Mouse (Mus musculus): ENCODE measurements around the gene Clrn2. TPM values are rescaled to one million over a fixed set of nuclear protein-coding genes. Genes with fewer than 3 reads are reported as not detected.

The Clrn2 gene
- polyA plus RNA-seq, 1 experiment from 2014 or later = not detected

DNA sequence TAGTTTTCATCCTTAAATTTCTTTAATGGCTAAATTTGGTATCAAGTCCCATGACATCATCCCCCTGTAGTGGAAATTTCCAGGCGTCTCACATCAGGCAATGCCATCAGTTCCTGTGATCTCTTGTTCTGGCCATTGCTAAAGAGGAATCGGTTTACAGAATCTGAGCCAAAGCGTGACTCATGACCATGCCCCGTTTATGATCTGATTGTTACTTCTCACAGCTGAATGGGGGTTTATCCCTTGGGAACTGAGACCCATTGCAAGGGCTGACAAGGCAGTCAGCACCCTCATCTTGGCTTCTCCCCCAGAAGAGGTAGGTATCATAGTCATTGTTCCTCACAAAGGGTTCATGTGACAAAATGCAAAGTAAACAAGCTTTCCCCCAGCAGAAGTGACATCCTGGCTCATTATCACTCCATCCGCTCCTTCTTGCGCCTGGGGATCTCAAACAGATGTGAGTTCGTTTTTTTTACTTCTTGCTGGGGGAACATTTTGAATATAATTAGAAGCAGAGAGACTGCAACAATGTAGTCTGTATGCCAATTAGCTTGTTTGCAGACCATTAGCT is 19.4 kb downstream of the Clrn2 start:
- no peak overlapping the region for H3K9ac ChIP-seq
- H3K36me3 ChIP-seq (replicated peaks) = no peaks in the 10 kb centered on the region
- H3K4me1 ChIP-seq (replicated peaks) = no peaks in the 10 kb centered on the region
- H3K4me2 ChIP-seq = no peak overlapping the region
- H3K9me3 ChIP-seq (replicated peaks) = no peaks in the 10 kb centered on the region
- ATAC-seq (ENCODE audit: insufficient read depth) = no peak
- no peak overlapping the region for H3K4me3 ChIP-seq (replicated peaks)
- H3K27ac ChIP-seq (replicated peaks) = no peak overlapping the region
- no peaks in the 10 kb centered on the region; the same call in 1 of the 2 replicates for H3K27me3 ChIP-seq
- WGBS (ENCODE audit: insufficient replicate concordance) = 25% methylated on average over 7 of the region's 7 CpGs

DNA sequence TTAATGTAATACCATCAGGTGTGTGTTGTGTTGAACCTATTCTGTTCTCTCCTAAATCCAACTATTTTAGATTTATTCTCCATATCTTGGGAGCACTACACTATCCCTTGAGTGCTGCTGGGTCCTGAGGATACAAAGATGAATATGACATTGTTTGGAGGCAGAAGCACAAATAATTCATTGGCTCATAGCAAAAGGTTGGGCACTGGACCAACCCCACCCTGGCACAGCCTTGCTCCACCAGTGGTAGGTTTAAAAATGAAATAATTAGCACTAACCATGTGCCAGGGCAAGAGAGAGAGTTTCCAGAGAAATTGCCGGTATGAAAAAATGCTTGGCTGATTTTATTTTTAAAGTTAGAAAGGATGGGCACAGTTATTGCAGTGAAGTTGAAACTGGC is 20.0 kb downstream of the Clrn2 start:
- no peak for ATAC-seq (ENCODE audit: insufficient read depth)
- H3K9ac ChIP-seq = no peak overlapping the region
- no peak overlapping the region for H3K27ac ChIP-seq (replicated peaks)
- no peaks in the 10 kb centered on the region; the same call in 1 of the 2 replicates for H3K27me3 ChIP-seq
- H3K4me2 ChIP-seq = no peak overlapping the region
- H3K36me3 ChIP-seq (replicated peaks) = no peaks in the 10 kb centered on the region
- no peak overlapping the region for H3K4me3 ChIP-seq (replicated peaks)
- WGBS (ENCODE audit: insufficient replicate concordance) = 65% methylated on average over 1 of the region's 1 CpGs
- no peaks in the 10 kb centered on the region for H3K4me1 ChIP-seq (replicated peaks)
- H3K9me3 ChIP-seq (replicated peaks) = no peaks in the 10 kb centered on the region

GRCm38 (mm10) chr5:45474215-45474614 is 20.7 kb downstream of the Clrn2 start:
- no peak for ATAC-seq (ENCODE audit: insufficient read depth)
- Histone ChIP-seq H3K4me1 (replicated peaks) (no peaks in the 10 kb centered on the region), H3K4me2 (no peak overlapping the region), H3K27ac (replicated peaks) (no peak overlapping the region), H3K9ac (no peak overlapping the region), H3K36me3 (replicated peaks) (no peaks in the 10 kb centered on the region), H3K4me3 (replicated peaks) (no peak overlapping the region), H3K27me3 (no peaks in the 10 kb centered on the region; the same call in 1 of the 2 replicates), H3K9me3 (replicated peaks) (no peaks in the 10 kb centered on the region)
- 25% methylated on average over 6 of the region's 6 CpGs for WGBS (ENCODE audit: insufficient replicate concordance)

GRCm38 (mm10) chr5:45474758-45475157 is 21.2 kb downstream of the Clrn2 start:
- no peaks in the 10 kb centered on the region for H3K36me3 ChIP-seq (replicated peaks)
- no peak overlapping the region for H3K9ac ChIP-seq
- no peak for ATAC-seq (ENCODE audit: insufficient read depth)
- H3K4me3 ChIP-seq (replicated peaks) = no peak overlapping the region
- 46% methylated on average over 4 of the region's 4 CpGs for WGBS (ENCODE audit: insufficient replicate concordance)
- no peak overlapping the region for H3K27ac ChIP-seq (replicated peaks)
- H3K27me3 ChIP-seq = no peaks in the 10 kb centered on the region; the same call in 1 of the 2 replicates
- H3K4me1 ChIP-seq (replicated peaks) = no peaks in the 10 kb centered on the region
- H3K9me3 ChIP-seq (replicated peaks) = no peaks in the 10 kb centered on the region
- no peak overlapping the region for H3K4me2 ChIP-seq

DNA sequence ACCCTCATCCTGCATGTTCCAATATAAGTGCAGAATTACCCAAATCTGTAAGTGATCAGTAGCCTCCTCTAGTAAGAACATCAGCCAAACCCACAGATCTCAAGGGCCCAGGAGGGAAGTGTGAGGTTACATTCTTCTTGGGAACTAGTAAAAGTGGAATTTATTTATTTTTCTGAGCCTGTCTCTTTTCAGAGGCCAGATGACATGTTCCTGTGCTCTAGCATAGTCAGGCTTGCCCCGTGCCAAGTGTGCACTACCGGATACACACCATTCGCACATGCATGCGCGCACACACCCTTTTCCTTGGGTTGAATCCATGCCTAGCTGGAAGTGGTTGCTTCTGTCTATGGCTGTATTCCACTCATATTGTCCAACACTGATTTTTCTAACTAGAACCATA is 22.2 kb downstream of the Clrn2 start:
- Histone ChIP-seq H3K9me3 (replicated peaks) (no peaks in the 10 kb centered on the region), H3K9ac (no peak overlapping the region), H3K27me3 (no peaks in the 10 kb centered on the region; the same call in 1 of the 2 replicates), H3K4me3 (replicated peaks) (no peak overlapping the region), H3K4me2 (no peak overlapping the region), H3K27ac (replicated peaks) (no peak overlapping the region), H3K4me1 (replicated peaks) (no peaks in the 10 kb centered on the region), H3K36me3 (replicated peaks) (no peaks in the 10 kb centered on the region)
- 79% methylated on average over 5 of the region's 5 CpGs for WGBS (ENCODE audit: insufficient replicate concordance)
- no peak for ATAC-seq (ENCODE audit: insufficient read depth)

- Histone ChIP-seq H3K9me3 (replicated peaks) (no peaks in the 10 kb centered on the region), H3K27ac (replicated peaks) (no peak overlapping the region), H3K4me3 (replicated peaks) (no peak overlapping the region), H3K36me3 (replicated peaks) (no peaks in the 10 kb centered on the region), H3K4me1 (replicated peaks) (no peaks in the 10 kb centered on the region), H3K4me2 (no peak overlapping the region), H3K27me3 (no peaks in the 10 kb centered on the region; the same call in 1 of the 2 replicates), H3K9ac (no peak overlapping the region)
- ATAC-seq (ENCODE audit: insufficient read depth) = no peak
- WGBS (ENCODE audit: insufficient replicate concordance) = 65% methylated on average over 6 of the region's 6 CpGs
Measured at GRCm38 (mm10) chr5:45476288-45476687, 22.7 kb downstream of the Clrn2 start.

DNA sequence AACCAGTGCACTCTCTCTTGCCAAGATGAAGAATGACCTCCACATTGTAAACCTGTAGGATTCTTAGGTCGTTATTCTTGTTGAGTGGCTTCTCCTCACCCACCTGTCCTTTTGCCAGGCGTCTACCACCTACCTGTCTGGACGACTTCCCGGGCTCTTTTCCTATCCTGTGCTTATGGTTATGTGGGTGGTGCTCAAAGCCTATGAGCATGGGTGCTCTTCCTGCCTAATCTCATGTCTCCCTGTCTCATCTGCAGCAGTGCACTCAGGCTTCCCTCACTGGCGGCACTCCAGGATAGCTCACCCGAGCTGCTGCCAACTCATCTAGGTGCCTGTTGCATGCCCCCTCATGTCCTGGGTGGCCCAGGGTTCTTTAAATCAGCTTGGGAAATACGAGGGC is 24.1 kb downstream of the Clrn2 start:
- Histone ChIP-seq H3K4me1 (replicated peaks) (no peaks in the 10 kb centered on the region), H3K27ac (replicated peaks) (no peak overlapping the region), H3K4me3 (replicated peaks) (no peak overlapping the region), H3K9ac (no peak overlapping the region), H3K9me3 (replicated peaks) (no peaks in the 10 kb centered on the region), H3K4me2 (no peak overlapping the region), H3K36me3 (replicated peaks) (no peaks in the 10 kb centered on the region), H3K27me3 (no peaks in the 10 kb centered on the region)
- no peak for ATAC-seq (ENCODE audit: insufficient read depth)
- 61% methylated on average over 7 of the region's 7 CpGs for WGBS (ENCODE audit: insufficient replicate concordance)

DNA sequence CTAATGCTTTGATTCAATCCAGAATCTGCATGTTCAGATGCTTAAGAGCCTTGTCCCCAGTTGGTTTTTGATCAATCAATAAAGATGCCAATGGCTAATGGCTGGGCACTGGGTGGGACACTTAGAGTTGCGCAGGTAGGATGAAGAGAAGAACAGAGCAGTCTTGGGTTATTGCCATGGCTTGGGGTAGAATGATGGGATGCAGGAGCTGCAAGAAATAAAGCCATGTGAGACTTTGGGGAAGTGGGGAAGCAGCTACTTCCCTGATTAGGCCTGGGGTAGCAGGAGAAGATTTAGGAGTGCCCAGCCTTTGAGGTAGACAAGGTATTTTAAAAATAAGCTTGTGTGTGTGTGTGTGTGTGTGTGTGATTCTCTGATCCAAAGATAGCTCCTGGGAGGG is 26.5 kb downstream of the Clrn2 start:
- H3K36me3 ChIP-seq (replicated peaks) = no peaks in the 10 kb centered on the region
- no peak overlapping the region for H3K4me2 ChIP-seq
- H3K4me1 ChIP-seq (replicated peaks) = no peaks in the 10 kb centered on the region
- ATAC-seq (ENCODE audit: insufficient read depth) = no peak
- no peaks in the 10 kb centered on the region for H3K9me3 ChIP-seq (replicated peaks)
- no peak overlapping the region for H3K27ac ChIP-seq (replicated peaks)
- no peak overlapping the region for H3K9ac ChIP-seq
- no peak overlapping the region for H3K4me3 ChIP-seq (replicated peaks)
- 56% methylated on average over 1 of the region's 1 CpGs for WGBS (ENCODE audit: insufficient replicate concordance)
- H3K27me3 ChIP-seq = no peaks in the 10 kb centered on the region

GRCm38 (mm10) chr5:45481125-45481524 is 27.6 kb downstream of the Clrn2 start:
- H3K36me3 ChIP-seq (replicated peaks) = no peaks in the 10 kb centered on the region
- no peak overlapping the region for H3K27ac ChIP-seq (replicated peaks)
- no peak overlapping the region for H3K4me2 ChIP-seq
- no peak overlapping the region for H3K4me3 ChIP-seq (replicated peaks)
- H3K27me3 ChIP-seq = no peaks in the 10 kb centered on the region
- no peaks in the 10 kb centered on the region for H3K4me1 ChIP-seq (replicated peaks)
- ATAC-seq (ENCODE audit: insufficient read depth) = no peak
- 66% methylated on average over 2 of the region's 2 CpGs for WGBS (ENCODE audit: insufficient replicate concordance)
- no peaks in the 10 kb centered on the region for H3K9me3 ChIP-seq (replicated peaks)
- H3K9ac ChIP-seq = no peak overlapping the region

- 41% methylated on average over 3 of the region's 3 CpGs for WGBS (ENCODE audit: insufficient replicate concordance)
- no peak overlapping the region for H3K4me3 ChIP-seq (replicated peaks)
- H3K9me3 ChIP-seq (replicated peaks) = no peaks in the 10 kb centered on the region
- H3K27ac ChIP-seq (replicated peaks) = no peak overlapping the region
- ATAC-seq (ENCODE audit: insufficient read depth) = no peak
- no peak overlapping the region for H3K4me2 ChIP-seq
- no peaks in the 10 kb centered on the region for H3K27me3 ChIP-seq
- no peak overlapping the region for H3K9ac ChIP-seq
- no peaks in the 10 kb centered on the region for H3K36me3 ChIP-seq (replicated peaks)
- no peaks in the 10 kb centered on the region for H3K4me1 ChIP-seq (replicated peaks)
Measured at GRCm38 (mm10) chr5:45482607-45483006, 29.1 kb downstream of the Clrn2 start.

DNA sequence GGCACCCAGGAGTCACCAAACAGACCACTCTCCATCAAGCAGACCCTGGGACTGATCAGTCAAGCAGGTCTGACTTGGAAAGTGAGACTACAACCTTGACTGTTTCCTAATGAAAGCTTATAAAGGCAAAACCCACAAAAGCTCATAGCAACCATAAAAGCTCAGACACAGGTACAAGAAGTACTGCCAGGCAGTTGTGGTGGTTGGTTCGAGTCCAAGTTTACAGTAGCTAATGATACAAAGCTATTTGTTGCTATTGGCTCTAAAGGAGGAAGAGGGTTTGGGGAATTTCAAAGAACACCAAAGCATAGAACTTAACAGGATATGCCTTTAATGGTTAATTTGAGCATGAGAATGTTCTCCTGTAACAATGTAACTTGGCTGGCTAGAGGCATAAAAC is 30.1 kb downstream of the Clrn2 start:
- Histone ChIP-seq H3K4me2 (no peak overlapping the region), H3K9ac (no peak overlapping the region), H3K27ac (replicated peaks) (no peak overlapping the region), H3K36me3 (replicated peaks) (no peaks in the 10 kb centered on the region), H3K4me3 (replicated peaks) (no peak overlapping the region), H3K4me1 (replicated peaks) (no peaks in the 10 kb centered on the region), H3K9me3 (replicated peaks) (no peaks in the 10 kb centered on the region), H3K27me3 (no peaks in the 10 kb centered on the region)
- 60% methylated on average over 1 of the region's 1 CpGs for WGBS (ENCODE audit: insufficient replicate concordance)
- ATAC-seq (ENCODE audit: insufficient read depth) = no peak

DNA sequence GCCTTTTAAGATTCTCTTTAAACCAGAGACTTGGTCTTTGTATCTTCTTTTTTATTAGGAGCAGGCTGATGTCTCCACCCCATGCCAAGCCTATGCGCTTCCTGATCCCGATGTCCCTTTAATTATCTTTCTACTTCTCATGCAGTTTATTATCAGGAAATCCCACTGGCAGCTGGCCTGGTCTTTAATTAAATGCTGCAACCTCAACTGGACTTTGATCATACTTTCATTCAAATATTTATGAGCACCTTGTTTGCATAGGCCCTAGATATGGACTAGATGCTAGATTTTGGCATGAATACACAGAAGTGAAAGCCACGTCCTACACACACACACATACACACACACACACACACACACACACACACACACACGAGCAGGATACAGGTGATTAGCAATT is 38.2 kb downstream of the Clrn2 start:
- H3K27ac ChIP-seq (replicated peaks) = no peak overlapping the region
- no peak overlapping the region for H3K4me3 ChIP-seq (replicated peaks)
- no peak overlapping the region for H3K9ac ChIP-seq
- no peaks in the 10 kb centered on the region for H3K9me3 ChIP-seq (replicated peaks)
- no peak overlapping the region for H3K4me2 ChIP-seq
- 0 out of 2 replicates have a peak, but pooled peaks cover 9% of the 10 kb centered on the region for H3K27me3 ChIP-seq
- no peak for ATAC-seq (ENCODE audit: insufficient read depth)
- WGBS (ENCODE audit: insufficient replicate concordance) = 57% methylated on average over 4 of the region's 4 CpGs
- peaks cover 2% of the 10 kb centered on the region; the same call in 1 of the 2 replicates for H3K36me3 ChIP-seq (replicated peaks)
- H3K4me1 ChIP-seq (replicated peaks) = peaks cover 28% of the 10 kb centered on the region

All from liver, embryonic 15.5 days (tissue).